In the genomic region with DNA sequence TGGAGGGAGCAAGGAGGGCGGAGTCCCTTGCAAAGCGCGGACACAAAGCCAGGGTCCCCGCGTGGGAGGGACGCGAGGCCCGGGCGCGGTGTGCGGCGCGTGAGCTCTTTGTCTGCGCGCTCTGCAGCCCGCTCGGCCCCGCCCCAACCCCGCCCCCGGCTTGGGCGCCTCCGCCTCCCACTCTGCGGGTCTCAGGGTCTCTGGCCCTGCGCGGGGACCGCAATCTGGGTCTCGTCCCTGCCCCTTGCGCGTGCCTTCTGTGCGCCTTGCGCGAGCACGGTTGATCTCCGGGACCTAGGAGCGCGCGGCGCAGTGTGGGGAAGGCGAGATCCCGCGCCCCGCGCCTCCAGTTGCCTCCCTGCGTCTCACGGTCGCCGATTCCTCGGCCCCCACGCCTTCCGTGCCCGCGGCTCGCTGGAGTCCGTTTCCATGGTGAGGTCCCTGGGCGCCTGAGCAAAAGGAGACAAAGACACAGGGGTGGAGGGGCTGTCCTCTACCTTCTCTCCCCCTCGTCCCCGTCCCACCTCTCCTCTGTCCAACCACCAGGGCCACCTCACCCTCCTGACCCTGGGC, we compare ENCODE assay signal across 8 mouse cellular contexts. TPM values are rescaled to one million over a fixed set of nuclear protein-coding genes. Genes with fewer than 3 reads are reported as not detected.
A peak's percentile ranks its signal among the peaks of the same experiment; 100 is the strongest.
DNase-seq lines count a peak whose midpoint lies in the region; ATAC-seq lines count a peak whose summit lies in the region.

A gene (plus strand): TSS at position 187 of the 573 bp plus-strand sequence.
A gene (minus strand): TSS at position 345 of the 573 bp plus-strand sequence.

- no peak for DNase-seq in heart, adult 8-10 months (ENCODE audit: low spot score)
- DNase-seq in Muller cell, postnatal 12 days (ENCODE audit: inconsistent ontology term), result peak; percentile 51
- peak; percentile 89 for DNase-seq in embryonic facial prominence, embryonic 10.5 days (ENCODE audit: low spot score)
- peak; percentile 98 for DNase-seq in midbrain, embryonic 11.5 days (ENCODE audit: low spot score, missing footprints)
- no peak for DNase-seq in spleen, adult 12 weeks (ENCODE audit: low spot score)

- peaks cover 19% of the 10 kb centered on the region for H3K4me1 ChIP-seq in heart, embryonic 15.5 days (replicated peaks)
- peaks cover 50% of the 10 kb centered on the region for H3K4me1 ChIP-seq in embryonic facial prominence, embryonic 10.5 days
- peaks cover 20% of the 10 kb centered on the region for H3K4me1 ChIP-seq in intestine, embryonic 16.5 days (ENCODE audit: control insufficient read depth, insufficient read depth, low read length)
- peaks cover 13% of the 10 kb centered on the region for H3K4me1 ChIP-seq in midbrain, embryonic 11.5 days (ENCODE audit: control insufficient read depth, insufficient read depth, low read length)

- H3K27ac ChIP-seq in heart, embryonic 15.5 days, result no peak within 1 kb of the TSS
- H3K27ac ChIP-seq in embryonic facial prominence, embryonic 10.5 days (replicated peaks), result peak within 1 kb of the TSS; percentile 98
- peak within 1 kb of the TSS; percentile 28 for H3K27ac ChIP-seq in intestine, embryonic 16.5 days (ENCODE audit: low read length)
- peak within 1 kb of the TSS; percentile 87 for H3K27ac ChIP-seq in midbrain, embryonic 11.5 days (ENCODE audit: low read depth, low read length)

- ATAC-seq in heart, embryonic 15.5 days (replicated peaks; ENCODE audit: insufficient number of reproducible peaks, insufficient read depth, low FRiP score, low read depth), result peak; percentile 78
- ATAC-seq in intestine, embryonic 16.5 days, result peak; percentile 78
- peak; percentile 92 for ATAC-seq in midbrain, embryonic 11.5 days (ENCODE audit: low FRiP score)
- ATAC-seq in activated CD4-positive, CD25-positive, alpha-beta regulatory T cell, adult 4 months, result no peak

- H3K36me3 ChIP-seq in heart, embryonic 15.5 days, result no peaks in the 10 kb centered on the region; the same call in 1 of the 2 replicates
- H3K36me3 ChIP-seq in embryonic facial prominence, embryonic 10.5 days (replicated peaks), result peaks cover 34% of the 10 kb centered on the region
- no peaks in the 10 kb centered on the region for H3K36me3 ChIP-seq in intestine, embryonic 16.5 days (ENCODE audit: control insufficient read depth, insufficient read depth, low read length)
- peaks cover 12% of the 10 kb centered on the region for H3K36me3 ChIP-seq in midbrain, embryonic 11.5 days (ENCODE audit: control insufficient read depth, insufficient read depth, low read length)

- no peaks in the 10 kb centered on the region for H3K9me3 ChIP-seq in heart, embryonic 15.5 days (replicated peaks)
- H3K9me3 ChIP-seq in embryonic facial prominence, embryonic 10.5 days, result no peaks in the 10 kb centered on the region
- H3K9me3 ChIP-seq in intestine, embryonic 16.5 days (ENCODE audit: control insufficient read depth, low read length), result no peaks in the 10 kb centered on the region
- no peaks in the 10 kb centered on the region for H3K9me3 ChIP-seq in midbrain, embryonic 11.5 days (ENCODE audit: control insufficient read depth, low read length)

- H3K27me3 ChIP-seq in heart, embryonic 15.5 days, result 0 out of 2 replicates have a peak, but pooled peaks cover 4% of the 10 kb centered on the region
- peaks cover 5% of the 10 kb centered on the region; the same call in 1 of the 2 replicates for H3K27me3 ChIP-seq in embryonic facial prominence, embryonic 10.5 days (replicated peaks; ENCODE audit: low read depth, poor library complexity, severe bottlenecking)
- H3K27me3 ChIP-seq in intestine, embryonic 16.5 days (replicated peaks; ENCODE audit: control insufficient read depth, insufficient read depth, low read length), result no peaks in the 10 kb centered on the region; the same call in 1 of the 2 replicates
- no peaks in the 10 kb centered on the region for H3K27me3 ChIP-seq in midbrain, embryonic 11.5 days (ENCODE audit: control insufficient read depth, insufficient read depth, low read length)

- H3K4me2 ChIP-seq in heart, embryonic 15.5 days, result peak within 1 kb of the TSS; percentile 96
- peak within 1 kb of the TSS; percentile 85 for H3K4me2 ChIP-seq in intestine, embryonic 16.5 days (ENCODE audit: low read depth, low read length)
- peak within 1 kb of the TSS; percentile 80 for H3K4me2 ChIP-seq in midbrain, embryonic 11.5 days

- peak within 1 kb of the TSS; percentile 76 for H3K9ac ChIP-seq in heart, embryonic 15.5 days
- peak within 1 kb of the TSS; percentile 76 for H3K9ac ChIP-seq in intestine, embryonic 16.5 days (ENCODE audit: low read depth, low read length)
- peak within 1 kb of the TSS; percentile 96 for H3K9ac ChIP-seq in midbrain, embryonic 11.5 days (ENCODE audit: low read length)

- 3% methylated on average over 29 of the region's 57 CpGs for WGBS in heart, embryonic 15.5 days
- WGBS in embryonic facial prominence, embryonic 10.5 days, result under 1% methylated on average over 57 of the region's 57 CpGs
- under 1% methylated on average over 50 of the region's 57 CpGs for WGBS in intestine, embryonic 16.5 days
- under 1% methylated on average over 48 of the region's 57 CpGs for WGBS in midbrain, embryonic 11.5 days

- H3K4me3 ChIP-seq in heart, embryonic 15.5 days, result peak within 1 kb of the TSS; percentile 66
- H3K4me3 ChIP-seq in embryonic facial prominence, embryonic 10.5 days, result peak within 1 kb of the TSS; percentile 91
- peak within 1 kb of the TSS; percentile 69 for H3K4me3 ChIP-seq in intestine, embryonic 16.5 days (ENCODE audit: low read length)
- peak within 1 kb of the TSS; percentile 80 for H3K4me3 ChIP-seq in midbrain, embryonic 11.5 days (ENCODE audit: low read depth, low read length)

RNA-seq across cellular contexts. Expression of the first gene that starts in this region (rescaled TPM):
- 1.1 and 3.0 TPM in 2 replicates for polyA plus RNA-seq in heart, embryonic 15.5 days (2015; fragmentation: Nextera tagmentation; extraction: Ambion mirVana)
- 1 to 10 TPM in 1 of 4 experiments, not detected in 3; 2.4 TPM for total RNA-seq in heart, adult 8-10 months (2022)
- 9.3 and 12.3 TPM in 2 replicates for polyA plus RNA-seq in embryonic facial prominence, embryonic 10.5 days (2016; fragmentation: Nextera tagmentation; extraction: Ambion mirVana)
- 2.7 and 2.8 TPM in 2 replicates for polyA plus RNA-seq in intestine, embryonic 16.5 days (2015; fragmentation: Nextera tagmentation; extraction: Ambion mirVana)
- polyA plus RNA-seq in midbrain, embryonic 11.5 days (2014; fragmentation: Nextera tagmentation; extraction: Ambion mirVana), result 11.9 and 12.1 TPM in 2 replicates
- not detected for polyA plus RNA-seq in activated CD4-positive, CD25-positive, alpha-beta regulatory T cell, adult 4 months (2017; shearing (Covaris generic))

RNA-seq across cellular contexts. Expression of the second gene that starts in this region (rescaled TPM):
- polyA plus RNA-seq in heart, embryonic 15.5 days (2015; fragmentation: Nextera tagmentation; extraction: Ambion mirVana), result 8.6 and 15.3 TPM in 2 replicates
- total RNA-seq in heart, adult 8-10 months (2022), result under 1 TPM in 3 of 4 experiments, not detected in 1; 0.19 to 0.41 (median 0.29) TPM
- 123 and 139 TPM in 2 replicates for polyA plus RNA-seq in embryonic facial prominence, embryonic 10.5 days (2016; fragmentation: Nextera tagmentation; extraction: Ambion mirVana)
- polyA plus RNA-seq in intestine, embryonic 16.5 days (2015; fragmentation: Nextera tagmentation; extraction: Ambion mirVana), result 25.5 and 28.2 TPM in 2 replicates
- 112 and 117 TPM in 2 replicates for polyA plus RNA-seq in midbrain, embryonic 11.5 days (2014; fragmentation: Nextera tagmentation; extraction: Ambion mirVana)
- 1 to 10 TPM; 1.6 to 2.1 TPM for polyA plus RNA-seq in activated CD4-positive, CD25-positive, alpha-beta regulatory T cell, adult 4 months (2017; shearing (Covaris generic))

Comparison
In these comparisons a context has a peak if more than half of its experiments do, and no peak if none do; other contexts are left out.
1. DNase-seq: peak in Muller cell, postnatal 12 days (single experiment), embryonic facial prominence, embryonic 10.5 days (single experiment) and midbrain, embryonic 11.5 days (single experiment); none in heart, adult 8-10 months (single experiment) and spleen, adult 12 weeks (single experiment).
2. Peak in every context shown above with its lines, with median percentiles within 50 percentile points of each other: H3K4me2 ChIP-seq, H3K4me3 ChIP-seq and H3K9ac ChIP-seq.